Mouse (Mus musculus): ENCODE data around the gene Tmem87a.

GRCm38 (mm10) chr2:120444486-120444885, 40.6 kb upstream of the Tmem87a start:
- TF ChIP-seq CTCF (IDR thresholded peaks at IDR 0.05; ENCODE audit: low read depth) (no peak), EP300 (IDR thresholded peaks at IDR 0.05; ENCODE audit: low read depth) (no peak)
